In genomic region chr17:47610849-47611660, GRCm38 (mm10) we compare ENCODE assay signal across 8 mouse cellular contexts. TPM values are rescaled to one million over a fixed set of nuclear protein-coding genes. Genes with fewer than 3 reads are reported as not detected.
A peak's percentile ranks its signal among the peaks of the same experiment; 100 is the strongest.
DNase-seq lines count a peak whose midpoint lies in the region; ATAC-seq lines count a peak whose summit lies in the region.

Bysl (minus strand) TSS chr17:47611492.
Med20 (plus strand) TSS chr17:47611582.
Gm20517 (plus strand) TSS chr17:47611589.

- ATAC-seq in forebrain, embryonic 11.5 days (replicated peaks; ENCODE audit: low FRiP score): peak; percentile 96
- ATAC-seq in heart, embryonic 16.5 days (replicated peaks; ENCODE audit: extremely low read depth, insufficient read depth, low FRiP score): peak; percentile 95
- peak; percentile 89 for ATAC-seq in liver, embryonic 15.5 days (ENCODE audit: insufficient read depth)
- ATAC-seq in neural tube, embryonic 12.5 days (ENCODE audit: low FRiP score, low read depth): peak; percentile 95

- H3K4me3 ChIP-seq in forebrain, embryonic 11.5 days (ENCODE audit: low read depth, low read length): peak within 1 kb of the TSS; percentile 81
- peak within 1 kb of the TSS; percentile 97 for H3K4me3 ChIP-seq in heart, embryonic 16.5 days (ENCODE audit: low read length)
- H3K4me3 ChIP-seq in liver, embryonic 15.5 days (replicated peaks): peak within 1 kb of the TSS; percentile 92
- peak within 1 kb of the TSS; percentile 79 for H3K4me3 ChIP-seq in neural tube, embryonic 12.5 days

- H3K4me1 ChIP-seq in forebrain, embryonic 11.5 days (replicated peaks; ENCODE audit: control insufficient read depth, insufficient read depth, low read length): peaks cover 11% of the 10 kb centered on the region; the same call in 1 of the 2 replicates
- H3K4me1 ChIP-seq in heart, embryonic 16.5 days (ENCODE audit: control insufficient read depth, insufficient read depth, low read length): peaks cover 20% of the 10 kb centered on the region
- H3K4me1 ChIP-seq in liver, embryonic 15.5 days (replicated peaks): peaks cover 76% of the 10 kb centered on the region
- peaks cover 22% of the 10 kb centered on the region for H3K4me1 ChIP-seq in neural tube, embryonic 12.5 days

- H3K36me3 ChIP-seq in forebrain, embryonic 11.5 days (ENCODE audit: control insufficient read depth, insufficient read depth, low read length): peaks cover 5% of the 10 kb centered on the region; the same call in 1 of the 2 replicates
- H3K36me3 ChIP-seq in heart, embryonic 16.5 days (ENCODE audit: control insufficient read depth, insufficient read depth): peaks cover 21% of the 10 kb centered on the region
- peaks cover 61% of the 10 kb centered on the region for H3K36me3 ChIP-seq in liver, embryonic 15.5 days (replicated peaks)
- peaks cover 52% of the 10 kb centered on the region for H3K36me3 ChIP-seq in neural tube, embryonic 12.5 days

- no peaks in the 10 kb centered on the region for H3K27me3 ChIP-seq in forebrain, embryonic 11.5 days (ENCODE audit: control insufficient read depth, insufficient read depth, low read length)
- no peaks in the 10 kb centered on the region for H3K27me3 ChIP-seq in heart, embryonic 16.5 days (ENCODE audit: control insufficient read depth, insufficient read depth, low read length)
- H3K27me3 ChIP-seq in liver, embryonic 15.5 days: no peaks in the 10 kb centered on the region
- no peaks in the 10 kb centered on the region for H3K27me3 ChIP-seq in neural tube, embryonic 12.5 days (replicated peaks)

- no peaks in the 10 kb centered on the region for H3K9me3 ChIP-seq in forebrain, embryonic 11.5 days (ENCODE audit: control insufficient read depth, low read length)
- H3K9me3 ChIP-seq in heart, embryonic 16.5 days (replicated peaks; ENCODE audit: control insufficient read depth, low read length): no peaks in the 10 kb centered on the region
- no peaks in the 10 kb centered on the region for H3K9me3 ChIP-seq in liver, embryonic 15.5 days (replicated peaks)
- H3K9me3 ChIP-seq in neural tube, embryonic 12.5 days: no peaks in the 10 kb centered on the region

- H3K27ac ChIP-seq in forebrain, embryonic 11.5 days (ENCODE audit: low read depth, low read length): peak within 1 kb of the TSS; percentile 46; the same call in 1 of the 2 replicates
- H3K27ac ChIP-seq in heart, embryonic 16.5 days (ENCODE audit: low read length): peak within 1 kb of the TSS; percentile 71
- peak within 1 kb of the TSS; percentile 90 for H3K27ac ChIP-seq in liver, embryonic 15.5 days (replicated peaks)
- H3K27ac ChIP-seq in neural tube, embryonic 12.5 days: no peak within 1 kb of the TSS

- peak within 1 kb of the TSS; percentile 86 for H3K4me2 ChIP-seq in forebrain, embryonic 11.5 days (ENCODE audit: low read depth, low read length, severe bottlenecking)
- H3K4me2 ChIP-seq in heart, embryonic 16.5 days (ENCODE audit: low read depth, low read length): peak within 1 kb of the TSS; percentile 92
- H3K4me2 ChIP-seq in liver, embryonic 15.5 days: peak within 1 kb of the TSS; percentile 90
- H3K4me2 ChIP-seq in neural tube, embryonic 12.5 days (replicated peaks): peak within 1 kb of the TSS; percentile 94

- DNase-seq in CD8-positive naive resting alpha-beta T cell, adult 2 months (ENCODE audit: low read depth in 2 of 2, low spot score in 2 of 2): peak; percentile 93 to 95
- DNase-seq in c-Kit-positive CD71-negative TER-119-negative erythroid progenitor cells, embryonic 14.5 days (ENCODE audit: low read depth): peak; percentile 95
- peak; percentile 97 for DNase-seq in forebrain, embryonic 11.5 days (ENCODE audit: low spot score)
- DNase-seq in kidney, postnatal 36 days: peak; percentile 97 to 99
- DNase-seq in telencephalon, adult 2 months (ENCODE audit: low read depth, low spot score): peak; percentile 95

- H3K9ac ChIP-seq in forebrain, embryonic 11.5 days (ENCODE audit: low read length): peak within 1 kb of the TSS; percentile 73
- H3K9ac ChIP-seq in heart, embryonic 16.5 days (ENCODE audit: low read length): peak within 1 kb of the TSS; percentile 92
- H3K9ac ChIP-seq in liver, embryonic 15.5 days: peak within 1 kb of the TSS; percentile 78
- peak within 1 kb of the TSS; percentile 78 for H3K9ac ChIP-seq in neural tube, embryonic 12.5 days

- 0% methylated on average over 59 of the region's 59 CpGs for WGBS in forebrain, embryonic 11.5 days
- WGBS in heart, embryonic 16.5 days: under 1% methylated on average over 59 of the region's 59 CpGs
- under 1% methylated on average over 59 of the region's 59 CpGs for WGBS in liver, embryonic 15.5 days (ENCODE audit: insufficient replicate concordance)
- under 1% methylated on average over 59 of the region's 59 CpGs for WGBS in neural tube, embryonic 12.5 days

RNA-seq across cellular contexts. Expression of gene Bysl, which starts in this region (rescaled TPM):
- 34.6 and 37.3 TPM in 2 replicates for polyA plus RNA-seq in forebrain, embryonic 11.5 days (2014; fragmentation: Nextera tagmentation; extraction: Ambion mirVana)
- 22.9 and 23.3 TPM in 2 replicates for polyA plus RNA-seq in heart, embryonic 16.5 days (2015; fragmentation: Nextera tagmentation; extraction: Ambion mirVana)
- polyA plus RNA-seq in liver, embryonic 15.5 days (2015; fragmentation: Nextera tagmentation; extraction: Ambion mirVana): 16.5 and 18.0 TPM in 2 replicates
- polyA plus RNA-seq in neural tube, embryonic 12.5 days (2016; fragmentation: Nextera tagmentation; extraction: Ambion mirVana): 32.5 and 35.9 TPM in 2 replicates

RNA-seq across cellular contexts. Expression of gene Med20, which starts in this region (rescaled TPM):
- 44.5 and 45.5 TPM in 2 replicates for polyA plus RNA-seq in forebrain, embryonic 11.5 days (2014; fragmentation: Nextera tagmentation; extraction: Ambion mirVana)
- 30.5 and 34.9 TPM in 2 replicates for polyA plus RNA-seq in heart, embryonic 16.5 days (2015; fragmentation: Nextera tagmentation; extraction: Ambion mirVana)
- polyA plus RNA-seq in liver, embryonic 15.5 days (2015; fragmentation: Nextera tagmentation; extraction: Ambion mirVana): 21.6 and 26.0 TPM in 2 replicates
- 39.7 and 41.6 TPM in 2 replicates for polyA plus RNA-seq in neural tube, embryonic 12.5 days (2016; fragmentation: Nextera tagmentation; extraction: Ambion mirVana)

RNA-seq across cellular contexts. Expression of gene Gm20517, which starts in this region (rescaled TPM):
- polyA plus RNA-seq in forebrain, embryonic 11.5 days (2014; fragmentation: Nextera tagmentation; extraction: Ambion mirVana): 2.4 and 3.6 TPM in 2 replicates
- polyA plus RNA-seq in heart, embryonic 16.5 days (2015; fragmentation: Nextera tagmentation; extraction: Ambion mirVana): 0.82 and 1.0 TPM in 2 replicates
- polyA plus RNA-seq in liver, embryonic 15.5 days (2015; fragmentation: Nextera tagmentation; extraction: Ambion mirVana): 2.1 and 2.4 TPM in 2 replicates
- polyA plus RNA-seq in neural tube, embryonic 12.5 days (2016; fragmentation: Nextera tagmentation; extraction: Ambion mirVana): 2.0 and 2.4 TPM in 2 replicates
